Comparison of ENCODE assay signal across 8 mouse cellular contexts in genomic region chr9:13827406-13828086, GRCm38 (mm10). TPM values are rescaled to one million over a fixed set of nuclear protein-coding genes. Genes with fewer than 3 reads are reported as not detected.
DNase-seq lines count a peak whose midpoint lies in the region; ATAC-seq lines count a peak whose summit lies in the region.

TSS of gene Fam76b (plus strand) at chr9:13827716.

- H3K36me3 ChIP-seq in lung, embryonic 16.5 days (ENCODE audit: control insufficient read depth, insufficient read depth, low read length), result peaks cover 11% of the 10 kb centered on the region

- WGBS in lung, embryonic 16.5 days, result under 1% methylated on average over 63 of the region's 67 CpGs

- peak within 1 kb of the TSS; percentile 96 for H3K9ac ChIP-seq in lung, embryonic 16.5 days (ENCODE audit: low read length)

- no peaks in the 10 kb centered on the region for H3K9me3 ChIP-seq in lung, embryonic 16.5 days (ENCODE audit: control insufficient read depth, low read length)

- no peaks in the 10 kb centered on the region for H3K27me3 ChIP-seq in lung, embryonic 16.5 days (ENCODE audit: control insufficient read depth, insufficient read depth, low read depth, low read length)

- H3K27ac ChIP-seq in lung, embryonic 16.5 days (ENCODE audit: low read length), result peak within 1 kb of the TSS; percentile 98

- peak within 1 kb of the TSS; percentile 85 for H3K4me3 ChIP-seq in lung, embryonic 16.5 days (ENCODE audit: low read length)

- H3K4me1 ChIP-seq in lung, embryonic 16.5 days (replicated peaks; ENCODE audit: control insufficient read depth, insufficient read depth, low read length), result peaks cover 16% of the 10 kb centered on the region

- peak; percentile 100 for DNase-seq in MEL-GATA-1-ER (ENCODE audit: extremely low read depth, low read depth)
- peak; percentile 99 for DNase-seq in cerebellum, adult 8-10 months
- DNase-seq in forelimb bud, embryonic 11.5 days (ENCODE audit: low read depth, low spot score), result peak; percentile 100
- DNase-seq in layer of hippocampus, adult 9-10 months (ENCODE audit: low spot score), result peak; percentile 99
- DNase-seq in ovary, postnatal 10 days (ENCODE audit: low spot score), result peak; percentile 94
- peak; percentile 98 to 100 for DNase-seq in thymus, postnatal 10 days (ENCODE audit: low spot score in 2 of 2)

- ATAC-seq in hematopoietic stem cell, adult 5-6 weeks (replicated peaks in 1 of 2; ENCODE audit: insufficient read depth in 1 of 2, low FRiP score in 2 of 2, low TSS enrichment in 1 of 2, low read depth in 1 of 2, poor library complexity in 2 of 2, severe bottlenecking in 2 of 2), result peak; percentile 84 to 88
- ATAC-seq in lung, embryonic 16.5 days (ENCODE audit: low read depth), result peak; percentile 93

- peak within 1 kb of the TSS; percentile 86 for H3K4me2 ChIP-seq in lung, embryonic 16.5 days (ENCODE audit: low read depth, low read length)

RNA-seq across cellular contexts. Expression of gene Fam76b, which starts in this region (rescaled TPM):
- total RNA-seq in hematopoietic stem cell, adult 5-6 weeks (2017), result 59.9 and 94.0 TPM in 2 replicates
- 21.2 and 21.5 TPM in 2 replicates for polyA plus RNA-seq in lung, embryonic 16.5 days (2015; fragmentation: Nextera tagmentation; extraction: Ambion mirVana)

Comparison
In these comparisons a context has a peak if more than half of its experiments do, and no peak if none do; other contexts are left out.
1. Peak in every context shown above with its lines: DNase-seq, ATAC-seq, H3K4me3 ChIP-seq and H3K27ac ChIP-seq.